Mouse (Mus musculus): ENCODE data around the gene Hoxb6.

Gene Hoxb6

DNA sequence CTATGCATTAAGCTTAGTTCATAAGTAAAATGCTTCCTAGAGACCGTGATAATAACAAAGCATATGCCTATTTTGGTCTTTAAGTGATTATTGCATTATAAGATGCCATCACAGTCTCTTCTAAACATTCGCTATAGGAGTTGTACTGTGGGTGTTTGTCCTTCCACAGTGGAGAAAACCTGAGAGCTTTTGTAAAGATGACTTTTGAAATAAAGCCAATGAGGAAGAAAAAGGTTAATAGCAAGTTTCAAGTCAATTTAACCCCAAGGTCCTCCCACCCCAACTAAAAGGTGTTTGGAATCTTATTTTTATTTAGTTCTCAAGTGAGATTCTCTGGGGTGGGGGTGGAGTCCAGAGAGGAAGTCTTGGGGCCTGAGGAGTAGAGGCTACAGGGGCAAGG is 20.9 kb downstream of the Hoxb6 start:
- CTCF ChIA-PET: interaction anchor here (0.6 to 0.8 kb wide), 2 partner anchors 9 to 71 kb away, joined by 3 read pairs; no protein-coding TSS in a partner anchor

DNA sequence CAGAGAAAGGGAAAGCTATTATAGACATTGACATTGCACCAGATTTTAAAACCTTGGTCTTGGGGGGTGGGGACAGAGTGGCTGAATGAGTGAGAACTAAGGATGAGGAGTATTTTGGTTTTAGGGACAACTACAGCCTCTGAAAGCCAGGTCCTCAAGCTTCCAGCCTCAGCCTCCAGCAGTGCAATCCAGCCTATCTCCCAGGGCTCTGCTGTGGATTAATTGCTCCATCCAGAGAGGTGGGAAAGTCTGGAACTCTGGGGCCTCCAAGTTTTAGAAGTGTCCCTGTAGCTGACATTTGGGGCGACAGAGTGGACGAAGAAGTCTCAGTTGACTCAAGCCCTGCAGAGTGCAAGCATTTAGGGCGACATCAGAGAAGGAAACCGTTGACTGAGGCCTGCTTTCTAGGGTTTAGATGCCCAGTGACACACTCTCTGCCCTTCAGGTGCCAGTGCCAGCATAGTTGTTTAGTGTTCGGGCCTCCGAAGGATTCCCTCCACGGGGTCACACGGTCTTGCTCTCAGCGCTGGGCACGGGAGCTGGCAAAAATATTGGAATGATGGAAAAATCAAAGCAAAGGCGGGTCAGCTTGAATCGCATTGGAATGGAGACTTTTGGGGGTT is 21.6 kb downstream of the Hoxb6 start:
- CTCF ChIA-PET: interaction anchor here (0.6 kb wide), 4 partner anchors 72 to 1155 kb away, joined by 3 to 10 read pairs (median 6); no protein-coding TSS in a partner anchor

DNA sequence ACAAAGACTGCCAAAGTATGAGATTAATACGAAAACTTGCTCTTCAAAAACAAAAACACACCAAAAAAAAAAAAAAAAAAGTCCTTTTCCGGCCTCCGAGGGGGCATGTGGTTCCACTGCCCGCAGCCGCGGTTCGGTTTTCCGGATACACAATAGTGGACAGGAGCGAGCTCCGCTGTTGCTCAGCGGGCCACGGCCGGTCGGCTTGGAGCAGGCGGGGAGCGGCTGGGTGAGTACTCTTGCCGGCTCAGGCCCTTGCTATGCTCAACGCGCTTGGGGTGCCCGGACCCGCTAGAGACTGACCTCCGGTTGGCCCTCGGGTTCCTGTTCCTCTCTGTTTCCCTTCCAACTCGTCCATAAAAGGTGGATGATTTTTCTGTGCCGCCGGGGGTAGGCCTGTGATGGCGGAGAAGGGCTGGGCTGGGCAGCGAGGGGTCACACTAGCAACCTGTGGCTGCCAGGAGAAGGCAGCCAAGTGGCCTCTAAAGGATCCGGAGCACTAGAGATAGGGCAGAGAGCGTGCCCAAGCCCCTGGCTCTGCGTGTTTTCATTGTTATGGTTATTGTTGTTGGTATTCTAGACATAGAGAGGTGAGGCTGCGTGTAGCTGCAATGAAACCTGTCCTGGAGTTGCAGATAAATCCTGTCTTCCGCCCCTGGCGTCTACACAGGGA is 22.5 kb downstream of the Hoxb6 start:
- CTCF ChIA-PET: interaction anchor here (0.6 kb wide), 1 partner anchor 71 kb away, joined by 10 read pairs; no protein-coding TSS in a partner anchor

DNA sequence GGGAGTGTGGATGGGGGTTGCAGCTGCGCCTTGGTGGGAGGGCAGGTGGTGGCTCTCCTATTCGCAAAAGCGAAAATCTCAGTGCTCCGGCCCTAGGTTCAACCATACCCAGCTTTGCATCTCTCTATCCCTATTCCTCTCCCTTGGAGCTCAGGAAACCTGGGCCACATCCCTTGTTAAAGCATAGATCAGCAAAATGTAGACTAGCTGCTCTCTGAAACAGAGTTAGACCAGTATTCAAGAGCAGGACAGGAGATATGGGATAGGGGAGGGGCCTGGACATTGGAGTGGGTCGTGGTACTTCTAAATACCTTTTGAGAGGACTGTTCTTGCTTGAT is 23.0 kb downstream of the Hoxb6 start:
- CTCF ChIA-PET: no interaction called here

DNA sequence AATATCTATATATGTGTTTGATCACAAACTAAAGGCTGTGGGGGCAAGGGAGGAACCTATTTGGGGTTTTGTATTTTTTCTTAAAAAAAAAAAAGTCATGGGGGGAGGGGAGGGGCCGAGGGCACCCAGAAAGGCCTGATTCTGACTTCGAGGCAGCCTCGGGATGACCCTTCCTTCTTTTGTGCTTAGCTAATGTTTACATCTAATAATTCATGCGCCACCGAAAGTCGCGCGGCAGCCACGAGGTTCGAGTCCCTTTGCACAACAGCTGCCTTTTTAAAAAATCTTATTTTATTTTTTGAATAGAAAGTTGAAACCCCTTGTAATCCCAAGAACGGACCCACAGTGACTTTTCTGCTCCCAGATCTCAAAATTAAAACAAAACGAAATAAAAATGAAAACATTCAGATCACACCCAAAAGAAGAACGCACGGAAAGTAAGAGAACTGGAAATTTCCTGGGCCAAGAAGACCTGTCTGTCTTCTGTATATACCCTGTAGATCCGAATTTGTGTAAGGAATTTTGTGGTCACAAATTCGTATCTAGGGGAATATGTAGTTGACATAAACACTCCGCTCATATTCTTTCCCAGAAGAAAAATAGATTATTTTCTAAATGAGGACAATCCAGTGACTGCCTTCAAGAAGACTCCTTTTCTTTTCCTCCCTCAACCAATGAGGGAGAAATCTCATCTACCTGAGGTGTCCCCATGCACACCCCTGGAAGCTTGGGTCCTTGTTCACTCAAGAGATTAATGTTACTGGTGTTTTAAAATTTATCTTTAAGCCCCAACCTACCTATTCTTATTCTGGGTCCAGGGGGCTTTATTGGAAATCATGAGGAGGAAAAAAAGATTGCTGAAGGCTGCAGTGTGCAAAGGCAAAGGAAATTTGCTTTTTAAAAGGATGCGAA is 24.7 kb downstream of the Hoxb6 start:
- CTCF ChIA-PET: no interaction called here

DNA sequence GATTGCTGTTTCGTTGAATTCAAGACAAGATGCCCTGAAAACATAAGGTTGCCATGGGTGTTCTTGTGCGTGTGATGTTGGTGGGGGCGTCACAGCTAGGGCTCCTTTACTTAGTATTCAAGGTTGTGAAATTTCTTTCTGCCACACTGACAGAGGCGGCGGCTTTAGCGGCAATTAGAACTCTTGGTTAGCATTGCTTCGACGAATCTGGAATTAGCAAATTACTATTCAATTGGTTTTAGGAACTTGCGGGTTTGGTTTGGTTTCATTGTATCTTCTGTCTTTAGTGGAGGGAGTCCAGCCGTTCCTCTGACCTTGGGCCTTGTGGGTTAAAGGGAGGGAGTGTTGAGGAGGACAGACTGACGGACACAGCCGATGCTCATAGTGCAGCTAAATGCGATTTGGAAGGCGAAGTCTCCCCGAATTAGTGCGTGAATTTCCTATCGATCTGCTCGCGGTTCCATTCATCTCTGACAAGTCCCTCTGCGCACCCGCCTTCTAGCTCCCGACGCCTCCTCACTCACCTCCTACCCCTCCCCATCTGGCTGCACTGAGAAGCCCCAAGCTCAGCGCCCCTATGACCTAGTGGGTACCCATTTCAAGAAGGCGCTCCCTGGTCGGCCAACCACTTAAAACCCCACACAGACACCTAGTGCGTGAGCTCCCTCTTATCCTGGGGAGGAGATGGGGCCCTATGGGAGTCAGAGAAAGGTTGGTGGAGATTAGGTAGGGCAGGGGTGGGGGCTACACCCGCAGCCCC is 25.5 kb downstream of the Hoxb6 start, which contains the start of gene Hoxb4:
TSS of gene Hoxb4 (plus strand) at position 660 of the 760 bp plus-strand sequence.
- CTCF ChIA-PET: no interaction called here

DNA sequence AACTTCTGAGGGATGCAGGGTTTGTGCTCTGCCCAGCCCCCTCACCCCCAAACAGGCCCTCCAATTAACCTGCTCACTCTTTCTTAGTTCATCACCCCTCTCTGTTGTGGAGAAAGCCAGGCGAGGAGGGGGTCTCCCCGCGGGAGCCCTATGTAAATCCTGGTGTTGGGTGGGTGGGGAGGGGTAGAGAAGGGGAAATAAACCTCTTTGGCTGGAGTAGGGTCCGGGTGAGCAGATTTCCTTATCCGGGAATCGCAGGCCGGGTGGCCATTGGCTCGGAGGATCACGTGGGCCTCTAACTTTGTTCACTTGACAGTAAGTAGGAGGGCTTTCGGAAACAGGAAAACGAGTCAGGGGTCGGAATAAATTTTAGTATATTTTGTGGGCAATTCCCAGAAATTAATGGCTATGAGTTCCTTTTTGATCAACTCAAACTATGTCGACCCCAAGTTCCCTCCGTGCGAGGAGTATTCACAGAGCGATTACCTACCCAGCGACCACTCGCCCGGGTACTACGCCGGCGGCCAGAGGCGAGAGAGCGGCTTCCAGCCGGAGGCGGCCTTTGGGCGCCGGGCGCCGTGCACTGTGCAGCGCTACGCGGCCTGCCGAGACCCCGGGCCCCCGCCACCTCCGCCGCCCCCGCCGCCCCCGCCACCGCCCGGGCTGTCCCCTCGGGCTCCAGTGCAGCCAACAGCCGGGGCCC is 26.2 kb downstream of the Hoxb6 start:
- CTCF ChIA-PET: no interaction called here

DNA sequence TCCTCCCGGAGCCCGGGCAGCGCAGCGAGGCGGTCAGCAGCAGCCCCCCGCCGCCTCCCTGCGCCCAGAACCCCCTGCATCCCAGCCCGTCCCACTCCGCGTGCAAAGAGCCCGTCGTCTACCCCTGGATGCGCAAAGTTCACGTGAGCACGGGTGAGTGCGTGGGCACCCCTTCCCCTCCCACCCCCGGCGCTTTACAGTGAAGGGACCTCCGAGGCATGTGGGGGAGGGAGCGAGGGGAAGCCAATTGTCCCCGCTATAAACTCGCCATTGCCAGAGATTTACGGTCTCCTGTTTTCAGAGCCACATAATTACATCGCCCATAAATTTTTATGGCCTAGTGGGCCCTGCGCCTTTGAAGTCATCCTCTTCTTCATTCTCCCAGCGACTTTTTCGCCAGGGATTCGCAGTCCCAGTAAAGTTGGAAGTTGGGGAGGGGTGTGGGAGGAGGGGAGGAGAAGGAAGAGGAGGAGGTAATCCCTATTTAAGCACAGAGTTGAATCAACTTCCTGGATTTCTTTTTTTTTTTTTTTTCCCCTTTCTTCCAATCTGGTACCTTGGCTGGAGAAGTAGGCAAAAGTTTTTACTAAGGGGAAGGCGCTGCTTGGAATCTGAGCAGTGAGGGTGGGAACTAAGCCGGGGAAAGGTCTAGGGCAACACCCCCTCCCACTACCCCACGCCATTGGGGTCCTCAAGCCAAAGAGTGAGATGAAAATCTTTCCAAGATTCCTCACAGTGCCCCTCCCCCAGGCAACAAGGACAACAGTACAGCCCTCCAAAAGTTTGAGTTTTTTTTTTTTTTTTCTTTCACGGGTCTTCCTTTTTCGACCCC is 27.0 kb downstream of the Hoxb6 start:
- CTCF ChIA-PET: interaction anchor here (0.7 kb wide), 1 partner anchor 568 kb away, joined by 5 read pairs; no protein-coding TSS in a partner anchor

DNA sequence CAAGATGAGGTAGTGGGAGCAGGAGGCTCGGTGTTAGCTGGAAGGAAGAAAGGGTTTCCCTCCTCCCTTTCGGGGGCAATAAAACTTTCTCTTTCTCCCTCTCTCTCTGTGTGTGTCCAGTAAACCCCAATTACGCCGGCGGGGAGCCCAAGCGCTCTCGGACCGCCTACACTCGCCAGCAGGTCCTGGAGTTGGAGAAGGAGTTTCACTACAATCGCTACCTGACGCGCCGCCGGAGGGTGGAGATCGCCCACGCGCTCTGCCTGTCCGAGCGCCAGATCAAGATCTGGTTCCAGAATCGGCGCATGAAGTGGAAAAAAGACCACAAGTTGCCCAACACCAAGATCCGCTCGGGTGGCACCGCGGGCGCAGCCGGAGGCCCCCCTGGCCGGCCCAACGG is 27.6 kb downstream of the Hoxb6 start:
- CTCF ChIA-PET: interaction anchor here (0.7 kb wide), 1 partner anchor 569 kb away, joined by 5 read pairs; no protein-coding TSS in a partner anchor

DNA sequence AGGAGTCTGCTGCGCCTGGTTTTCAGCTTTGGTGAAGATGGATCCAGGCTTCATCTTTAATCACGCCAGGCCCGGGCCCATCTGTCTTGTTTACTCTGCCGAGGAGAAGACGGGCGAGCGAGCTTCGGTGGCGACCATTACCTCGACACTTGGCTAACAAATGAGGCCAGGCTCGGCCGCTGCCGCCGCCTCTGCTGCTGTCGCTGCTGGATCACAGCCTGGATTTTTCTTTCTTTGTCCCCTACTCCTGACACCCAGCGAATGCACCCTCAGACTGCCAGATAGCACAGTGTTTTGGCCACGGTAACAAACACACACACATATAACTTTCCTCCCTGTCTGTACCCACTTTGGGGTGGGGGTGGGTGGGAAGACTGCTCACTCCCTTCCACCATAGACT is 28.4 kb downstream of the Hoxb6 start:
- CTCF ChIA-PET: interaction anchor here (0.7 kb wide), 1 partner anchor 378 kb away, joined by 5 read pairs; no protein-coding TSS in a partner anchor

DNA sequence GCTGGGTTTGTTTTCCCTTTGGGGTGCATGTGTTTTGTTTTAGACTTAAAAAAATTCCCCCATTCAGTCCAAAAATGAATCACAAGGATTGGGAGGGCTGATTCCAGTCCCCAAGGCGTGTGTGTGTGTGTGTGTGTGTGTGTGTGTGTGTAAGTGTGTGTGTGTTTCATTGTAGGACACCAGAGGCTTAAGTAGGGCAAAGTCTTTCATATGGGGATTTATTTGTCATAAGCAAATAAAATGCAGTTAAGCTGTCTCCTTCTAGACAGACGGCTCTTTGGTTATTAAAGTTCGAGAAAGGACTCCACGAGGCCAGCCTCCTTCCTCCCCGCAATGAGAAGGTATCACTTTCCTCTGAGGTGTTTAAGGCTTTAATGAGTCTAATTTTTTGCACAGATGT is 29.6 kb downstream of the Hoxb6 start:
- CTCF ChIA-PET: no interaction called here

DNA sequence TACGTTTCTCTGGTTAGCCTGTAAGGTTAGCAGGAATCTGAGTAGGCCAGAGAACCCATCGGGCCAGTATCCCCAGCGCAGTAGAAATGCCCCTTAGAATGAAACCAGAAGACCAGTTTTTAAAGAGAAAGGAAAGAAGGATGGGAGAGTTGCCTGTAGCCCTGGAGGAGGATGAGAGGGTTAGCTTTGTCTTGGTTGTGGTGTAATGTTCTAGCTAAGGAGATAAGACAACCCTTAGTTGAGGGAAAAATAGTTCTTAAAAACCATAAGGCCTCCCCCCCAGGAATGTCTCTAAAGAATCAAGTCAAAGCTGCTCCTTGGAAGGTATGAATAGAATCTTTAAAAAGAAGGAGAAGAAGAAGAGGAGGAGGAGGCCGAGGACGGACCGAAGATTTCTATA is 30.5 kb downstream of the Hoxb6 start:
- CTCF ChIA-PET: no interaction called here

DNA sequence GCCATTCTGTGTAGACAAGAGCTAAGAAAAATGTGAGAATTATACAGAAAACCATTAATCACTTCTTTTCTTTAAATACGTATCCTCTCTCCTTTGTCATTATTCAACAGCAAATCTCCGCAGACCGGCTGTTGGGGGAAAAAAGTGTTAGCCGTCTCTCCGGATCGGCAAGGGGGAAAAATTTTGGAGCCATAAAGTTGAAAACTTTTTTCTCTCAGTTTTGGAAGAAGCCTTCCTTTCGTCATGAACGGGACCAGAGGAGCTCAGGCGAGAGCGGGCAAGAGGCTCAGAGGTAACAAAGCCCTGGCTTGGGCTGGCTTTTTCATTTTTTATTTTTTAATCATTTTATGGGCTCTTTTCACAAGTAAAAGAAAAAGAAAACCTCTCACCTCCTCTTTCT is 30.9 kb downstream of the Hoxb6 start, which contains the start of gene Hoxb3:
TSS of gene Hoxb3 (plus strand) at position 173 of the 400 bp plus-strand sequence.
- CTCF ChIA-PET: no interaction called here

DNA sequence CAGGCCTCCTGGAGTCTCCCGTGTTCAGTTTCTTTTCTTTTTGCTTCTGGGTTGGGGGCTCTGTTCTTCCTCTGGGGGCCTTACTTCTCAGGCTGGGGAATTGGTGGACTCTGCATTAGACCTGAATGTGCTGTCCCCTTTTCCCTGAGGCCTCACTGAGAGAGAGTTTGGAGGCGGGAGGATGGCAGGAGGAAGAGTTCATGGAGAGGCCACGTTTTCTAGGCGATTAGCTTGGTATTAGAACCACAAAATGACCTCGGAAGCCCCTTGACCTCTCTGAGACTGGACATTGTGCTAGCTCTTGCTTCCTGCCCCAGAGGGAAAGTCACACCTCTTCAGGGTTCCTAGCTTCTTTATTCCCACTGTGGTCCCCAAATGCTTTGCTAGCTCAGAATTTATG is 31.8 kb downstream of the Hoxb6 start:
- CTCF ChIA-PET: interaction anchor here (0.6 kb wide), 2 partner anchors 223 to 543 kb away, joined by 3 to 4 read pairs; no protein-coding TSS in a partner anchor

DNA sequence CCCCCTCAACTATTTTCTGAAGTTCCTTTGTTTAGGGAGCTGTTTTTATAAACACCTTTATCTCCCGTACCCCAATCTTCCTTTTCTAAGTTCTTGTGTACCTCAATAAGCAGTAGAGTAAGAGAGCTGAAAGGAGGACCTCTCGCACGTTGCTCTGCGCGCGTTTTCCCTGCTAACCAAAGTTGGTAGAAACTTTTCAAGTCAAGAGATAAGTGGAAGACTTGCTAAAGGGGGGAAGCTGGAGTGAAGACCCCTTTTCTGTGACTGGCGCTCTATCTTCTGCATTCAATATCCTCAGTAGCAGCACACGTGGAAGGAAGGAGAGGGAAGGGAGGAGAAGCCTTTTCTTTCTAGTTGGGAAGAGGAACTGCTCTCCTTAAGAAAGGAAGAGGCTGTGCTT is 32.7 kb downstream of the Hoxb6 start:
- CTCF ChIA-PET: no interaction called here

DNA sequence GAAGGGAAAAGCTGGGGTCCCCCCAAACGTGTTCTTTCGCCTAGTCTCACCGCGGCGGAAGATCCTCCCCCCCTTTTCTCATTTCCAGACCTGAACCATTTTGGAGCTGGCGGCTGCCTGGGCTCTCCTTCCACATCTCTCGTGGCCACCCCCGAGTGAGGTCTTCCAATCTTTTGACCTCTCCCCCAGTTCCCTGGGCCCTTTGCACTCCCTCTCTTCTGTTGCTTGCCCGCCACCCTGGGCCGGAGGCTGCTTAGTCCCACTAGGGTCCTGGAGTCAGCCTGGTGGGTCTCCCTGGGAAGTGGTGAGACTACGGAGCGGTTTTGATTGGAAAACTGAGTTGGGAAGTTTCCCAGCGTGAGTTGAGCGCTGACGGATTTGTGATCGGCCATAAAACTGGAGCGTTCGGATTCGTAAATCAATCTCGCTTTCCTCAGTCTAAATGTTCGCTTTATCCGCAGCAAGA is 33.5 kb downstream of the Hoxb6 start:
- CTCF ChIA-PET: no interaction called here

DNA sequence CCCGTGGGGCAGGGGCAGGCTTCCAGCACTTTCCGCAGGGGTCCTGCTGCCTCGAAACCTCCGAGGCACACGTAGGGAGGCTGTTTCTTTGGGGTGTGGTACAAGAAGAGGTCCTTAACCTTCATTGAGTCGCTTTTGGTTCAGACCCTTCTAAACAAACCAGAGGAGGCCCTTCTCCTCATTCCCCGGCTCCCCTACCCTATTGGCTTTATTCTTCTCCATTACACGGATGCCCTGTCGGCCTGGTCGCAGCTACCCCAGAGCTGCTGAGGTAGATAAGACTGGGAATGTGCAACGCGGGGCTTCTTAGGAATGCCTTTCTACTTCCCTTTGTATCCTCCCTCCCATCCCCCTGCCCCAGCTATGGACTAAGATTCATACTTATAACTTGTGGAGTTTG is 34.4 kb downstream of the Hoxb6 start:
- CTCF ChIA-PET: no interaction called here

DNA sequence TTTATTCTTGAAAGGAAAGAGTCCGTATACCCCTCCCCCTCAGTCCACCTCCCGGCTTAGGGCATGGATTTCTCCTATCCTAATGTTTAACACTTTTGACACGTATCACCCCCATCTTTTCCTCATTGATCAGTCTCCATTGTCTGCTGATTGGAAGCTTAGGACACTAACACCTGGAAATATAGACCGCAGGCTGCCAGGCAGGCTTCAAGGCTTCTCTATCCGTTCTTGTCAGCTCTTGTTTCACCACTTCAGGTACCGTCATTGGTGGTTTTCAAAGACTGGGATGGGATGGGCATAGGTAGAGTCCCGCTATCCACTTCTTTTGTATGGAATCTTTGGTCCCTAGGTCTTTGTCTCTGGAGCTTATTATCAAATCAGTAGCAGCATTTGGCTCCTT is 34.8 kb downstream of the Hoxb6 start:
- CTCF ChIA-PET: no interaction called here

DNA sequence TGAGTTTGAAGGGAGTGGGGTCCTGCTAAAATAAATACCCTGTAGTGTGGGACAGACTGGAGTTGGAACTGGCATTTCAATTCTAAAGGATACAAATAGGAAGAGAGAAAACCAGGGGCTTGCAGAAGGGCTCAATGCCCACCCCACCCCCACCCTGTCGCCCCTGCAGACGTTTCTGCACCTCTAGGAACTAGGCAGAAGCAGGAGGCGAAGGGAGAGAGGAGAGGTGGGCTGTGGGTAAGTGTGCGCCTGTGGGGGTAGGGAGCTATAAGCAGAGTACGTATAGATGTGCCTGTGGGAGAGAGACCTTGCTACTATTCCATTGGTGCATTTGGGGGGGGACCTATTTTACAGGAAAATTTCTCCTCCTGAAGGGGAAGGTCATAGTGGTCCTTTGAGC is 35.5 kb downstream of the Hoxb6 start:
- CTCF ChIA-PET: no interaction called here

DNA sequence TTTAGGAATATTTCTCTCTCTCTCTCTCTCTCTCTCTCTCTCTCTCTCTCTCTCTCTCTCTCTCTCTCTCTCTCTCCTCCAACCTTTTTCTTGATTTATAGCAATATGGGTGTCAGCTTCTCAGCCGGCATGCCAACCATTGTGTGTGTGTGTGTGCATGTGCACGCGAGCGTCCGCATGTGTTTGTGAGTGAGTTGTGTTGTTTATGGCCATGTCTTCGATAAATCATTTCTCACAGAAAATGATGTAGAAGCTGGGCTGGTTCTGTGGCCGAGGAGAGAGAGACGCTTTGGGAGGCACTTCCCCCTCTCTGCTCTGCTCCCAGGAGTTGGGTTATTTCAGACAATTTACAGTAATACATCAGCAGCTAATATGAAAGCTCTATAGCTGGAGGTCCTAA is 36.3 kb downstream of the Hoxb6 start:
- CTCF ChIA-PET: no interaction called here

Measured in spleen, embryonic (tissue).